Mouse (Mus musculus): Measurements from ENCODE around the gene Lrrc3b.

Lrrc3b gene

DNA sequence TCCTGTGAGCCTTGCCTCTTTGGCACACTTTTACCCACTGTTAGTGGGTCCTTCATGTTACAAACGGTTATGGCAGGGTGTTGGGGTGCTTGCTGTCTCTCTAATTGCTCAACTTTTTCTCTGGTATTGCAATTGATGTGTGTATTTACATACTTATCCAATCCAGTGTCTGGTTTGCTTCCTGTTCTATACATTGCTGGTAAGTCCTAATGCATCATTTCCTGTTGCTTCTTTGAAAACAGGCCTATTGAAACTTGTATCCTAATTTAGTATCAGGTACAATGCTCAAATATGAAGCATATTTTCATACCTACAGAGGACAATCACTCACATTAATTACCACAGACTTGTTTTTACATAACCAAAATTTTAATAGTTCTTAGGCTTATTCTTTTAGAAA lies 107.4 kb downstream of the Lrrc3b start:
- no peak for DNase-seq (ENCODE audit: extremely low spot score, low spot score)

DNA sequence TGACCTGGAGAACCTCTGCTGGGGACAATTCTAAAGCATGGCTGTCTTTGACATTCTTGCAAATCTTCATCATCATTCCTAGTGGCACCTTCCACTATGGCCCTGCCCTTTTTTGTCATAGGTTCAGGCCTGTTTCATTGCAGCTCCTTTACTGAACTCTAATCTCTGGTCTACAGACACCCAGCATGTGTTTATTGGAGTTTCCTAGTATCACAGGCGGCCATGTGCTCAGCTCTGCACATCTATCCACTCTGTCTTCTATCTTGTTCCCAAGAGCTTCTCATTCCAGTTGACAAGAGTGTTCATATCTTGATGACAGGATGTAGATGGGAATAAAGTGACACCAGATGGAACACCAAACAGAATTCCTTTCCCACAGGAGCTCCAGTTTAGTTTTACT lies 108.6 kb downstream of the Lrrc3b start:
- no peak for DNase-seq (ENCODE audit: extremely low spot score, low spot score)

DNA sequence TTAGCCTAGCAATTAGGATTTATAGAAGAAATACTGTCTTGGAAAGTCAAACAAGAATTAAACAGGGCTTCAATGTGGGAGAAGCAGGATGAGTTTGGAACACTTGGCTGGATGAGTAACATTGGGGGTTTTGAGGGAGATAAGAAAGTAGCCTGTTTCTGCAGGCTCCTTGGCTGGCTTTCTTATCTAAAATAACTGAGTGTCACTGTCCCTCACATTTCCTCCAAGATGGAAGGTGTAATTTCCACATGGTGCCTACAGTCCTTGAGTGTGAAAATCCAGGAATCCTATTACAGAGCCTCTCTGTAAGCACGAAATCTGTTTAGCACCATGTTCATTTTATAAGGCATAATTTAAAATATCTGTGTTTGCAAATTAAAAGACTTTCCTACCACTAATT lies 112.9 kb downstream of the Lrrc3b start:
- DNase-seq (ENCODE audit: extremely low spot score, low spot score) = no peak

DNA sequence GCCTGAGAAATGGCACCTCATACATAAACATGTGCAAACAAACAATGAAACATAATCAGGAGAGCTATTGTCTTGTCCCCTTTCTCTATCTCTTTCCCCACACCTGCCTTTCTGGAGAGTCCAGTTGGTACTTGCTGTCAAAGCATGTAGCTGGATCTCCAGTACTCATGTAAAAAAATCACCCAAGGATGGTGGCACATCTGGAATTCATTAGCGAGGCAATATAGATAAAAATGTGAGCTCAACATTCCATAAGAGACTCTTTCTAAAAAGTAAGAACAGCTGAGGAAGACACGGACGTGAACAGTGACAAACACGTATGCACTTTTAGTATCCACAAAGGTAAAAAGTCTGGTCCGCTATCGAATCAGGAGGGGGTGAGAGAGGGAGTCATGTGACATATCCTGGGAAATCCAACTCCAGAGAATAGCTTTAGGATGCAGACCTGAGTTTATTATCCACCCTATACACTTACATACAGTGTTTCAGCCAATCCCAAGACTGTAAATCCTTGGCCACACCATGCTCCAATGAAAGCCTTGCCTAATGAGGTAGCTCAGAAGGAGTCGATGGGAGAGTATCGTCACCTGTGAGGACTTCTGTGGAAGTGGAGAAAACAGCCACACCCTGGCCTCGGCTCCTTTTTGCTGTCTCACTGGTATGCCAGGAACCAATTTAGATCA lies 116.2 kb downstream of the Lrrc3b start:
- peak; percentile 13 for DNase-seq (ENCODE audit: extremely low spot score, low spot score)

DNA sequence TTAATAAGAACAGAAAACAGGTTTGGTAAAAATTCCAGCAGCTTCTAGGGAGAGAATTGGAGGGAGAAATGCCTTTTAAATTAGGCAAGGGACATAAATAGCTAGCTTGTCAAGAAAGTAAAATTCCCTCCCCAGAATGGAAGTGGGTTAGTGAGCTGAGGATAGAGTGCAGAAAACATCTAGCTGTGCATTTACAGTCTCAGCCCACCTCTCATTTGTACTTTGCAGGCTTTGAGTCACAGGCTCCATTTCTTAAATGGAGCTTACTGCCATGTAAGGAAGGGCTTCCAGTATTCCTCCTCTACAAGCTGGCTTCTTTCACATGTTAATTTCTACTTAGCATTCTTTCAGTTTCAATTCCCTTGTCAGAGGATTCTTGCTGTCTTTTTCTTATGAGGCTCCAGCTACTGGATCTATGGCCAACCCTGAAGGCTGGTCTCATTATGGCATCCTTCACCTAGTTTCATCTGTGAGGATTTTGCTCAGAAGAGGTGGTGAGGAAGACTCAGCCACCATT lies 119.3 kb downstream of the Lrrc3b start:
- no peak for DNase-seq (ENCODE audit: extremely low spot score, low spot score)

DNA sequence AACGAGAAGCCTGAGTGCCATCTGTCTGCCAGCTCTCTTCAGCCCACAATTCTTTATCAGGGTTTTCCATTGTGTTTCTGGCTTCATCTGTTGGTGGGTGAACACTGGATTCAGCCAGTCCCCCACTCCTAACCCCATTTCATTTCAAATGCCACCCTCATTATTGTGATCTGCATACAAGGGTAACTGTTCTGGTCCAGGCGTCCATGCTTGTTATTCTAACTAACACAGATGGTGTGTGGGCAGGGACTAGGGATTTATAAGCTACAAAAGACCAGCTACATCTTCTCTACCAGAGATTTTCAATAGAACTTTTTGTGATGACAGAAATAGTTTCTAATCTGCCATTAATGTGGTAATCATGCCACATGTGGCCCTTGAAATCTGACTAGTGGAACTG lies 130.2 kb downstream of the Lrrc3b start:
- no peak for DNase-seq (ENCODE audit: extremely low spot score, low spot score)
